Mouse (Mus musculus) heart, adult 18-20 months (tissue): ENCODE measurements around the gene Plcb1. TPM values are rescaled to one million over a fixed set of nuclear protein-coding genes. Genes with fewer than 3 reads are reported as not detected.

Source experiments
- total RNA-seq, 2 experiments: library from RNA; stranded (reverse); gene quantifications; 2 replicates each; pipeline ENCODE4 v1.2.3; 2021

Plcb1 gene
- total RNA-seq, 2 experiments from 2014 or later, result 4.2 to 5.0 TPM

Other genes starting within 250 kb of the Plcb1 start
- gene Hao1, start 231.7 kb upstream of the Plcb1 start, total RNA-seq, result not detected
- gene Tmx4, start 141.9 kb upstream of the Plcb1 start, total RNA-seq, result 10 to 100 TPM; 48.4 to 51.4 TPM